Mouse (Mus musculus): Measurements from ENCODE around the gene Fosl1. TPM values are rescaled to one million over a fixed set of nuclear protein-coding genes. Genes with fewer than 3 reads are reported as not detected.

Fosl1 gene
- polyA plus RNA-seq, 1 experiment from 2014 or later, result 0.54 TPM

DNA sequence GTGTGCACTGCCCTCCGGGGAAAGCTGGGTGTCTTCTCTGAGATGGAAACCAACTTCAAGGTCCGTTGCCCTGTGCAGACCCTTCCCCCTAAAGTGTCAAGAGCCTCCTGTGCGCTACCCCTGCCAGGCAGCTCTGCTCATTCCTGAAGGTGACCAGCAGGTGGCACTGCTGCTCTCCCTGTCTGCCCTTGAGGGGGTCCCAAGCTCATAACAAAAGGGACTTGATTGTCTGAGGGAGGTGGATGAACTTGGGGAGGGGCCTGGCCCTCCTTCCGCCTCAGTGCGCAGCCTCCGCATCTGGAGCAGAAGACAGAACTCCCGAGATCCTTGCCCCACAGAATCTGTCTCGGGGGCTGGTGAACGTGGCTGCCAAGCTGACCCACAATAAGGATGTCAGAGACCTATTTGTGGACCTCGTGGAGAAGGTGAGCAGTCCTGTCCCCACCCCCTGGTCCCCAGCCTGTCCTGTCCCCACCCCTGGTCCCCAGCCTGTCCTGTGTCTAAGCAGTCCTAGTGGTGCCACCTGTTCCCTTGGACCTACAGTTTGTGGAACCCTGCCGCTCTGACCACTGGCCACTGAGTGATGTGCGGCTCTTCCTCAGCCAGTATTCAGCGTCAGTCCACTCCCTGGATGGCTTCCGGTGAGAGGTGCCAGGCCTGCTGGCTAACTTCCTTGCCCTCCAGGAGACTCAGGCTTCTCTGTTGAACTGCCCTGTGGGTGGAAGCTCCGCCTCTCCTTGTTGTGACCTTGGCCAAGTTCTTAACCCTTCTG, 16.6 kb downstream of the Fosl1 start:
- peaks cover 19% of the 10 kb centered on the region for H3K4me1 ChIP-seq (ENCODE audit: insufficient read depth, low read length)
- WGBS, result 36% methylated on average over 15 of the region's 15 CpGs
- peak overlapping the region; percentile 37 for H3K9ac ChIP-seq (replicated peaks; ENCODE audit: low read length)
- peaks cover 50% of the 10 kb centered on the region for H3K36me3 ChIP-seq (ENCODE audit: insufficient read depth, low read length)
- H3K9me3 ChIP-seq (ENCODE audit: low read length), result no peaks in the 10 kb centered on the region
- H3K4me3 ChIP-seq (ENCODE audit: low read length), result peak overlapping the region; percentile 25
- peak; percentile 55 for ATAC-seq (ENCODE audit: low FRiP score, low TSS enrichment)
- H3K4me2 ChIP-seq (replicated peaks; ENCODE audit: low read depth, low read length), result peak overlapping the region; percentile 43
- peak overlapping the region; percentile 64 for H3K27ac ChIP-seq (ENCODE audit: low read length)
- no peaks in the 10 kb centered on the region for H3K27me3 ChIP-seq (ENCODE audit: insufficient read depth, low read length)

DNA sequence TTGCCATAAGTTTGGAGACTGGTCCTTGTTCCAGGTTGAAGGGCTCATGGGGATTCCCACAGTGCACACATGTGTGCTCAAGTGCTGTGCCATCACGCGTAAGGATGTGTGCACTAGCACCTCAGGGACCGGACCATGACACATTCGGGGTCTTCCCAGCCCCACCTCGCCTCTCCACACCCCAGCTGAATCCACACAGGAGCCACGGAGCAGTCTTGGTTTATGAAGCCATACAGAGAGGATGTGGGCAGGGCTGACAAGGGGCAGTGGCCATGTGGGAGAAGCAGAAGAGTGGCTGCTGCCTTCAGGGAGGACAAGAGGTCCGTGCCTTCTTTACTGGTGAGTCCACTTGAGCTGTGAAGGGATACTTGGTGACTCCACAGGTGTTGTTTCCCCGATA, 17.7 kb downstream of the Fosl1 start:
- 93% methylated on average over 8 of the region's 8 CpGs for WGBS
- ATAC-seq (ENCODE audit: low FRiP score, low TSS enrichment), result no peak
- H3K36me3 ChIP-seq (ENCODE audit: insufficient read depth, low read length), result peaks cover 50% of the 10 kb centered on the region

DNA sequence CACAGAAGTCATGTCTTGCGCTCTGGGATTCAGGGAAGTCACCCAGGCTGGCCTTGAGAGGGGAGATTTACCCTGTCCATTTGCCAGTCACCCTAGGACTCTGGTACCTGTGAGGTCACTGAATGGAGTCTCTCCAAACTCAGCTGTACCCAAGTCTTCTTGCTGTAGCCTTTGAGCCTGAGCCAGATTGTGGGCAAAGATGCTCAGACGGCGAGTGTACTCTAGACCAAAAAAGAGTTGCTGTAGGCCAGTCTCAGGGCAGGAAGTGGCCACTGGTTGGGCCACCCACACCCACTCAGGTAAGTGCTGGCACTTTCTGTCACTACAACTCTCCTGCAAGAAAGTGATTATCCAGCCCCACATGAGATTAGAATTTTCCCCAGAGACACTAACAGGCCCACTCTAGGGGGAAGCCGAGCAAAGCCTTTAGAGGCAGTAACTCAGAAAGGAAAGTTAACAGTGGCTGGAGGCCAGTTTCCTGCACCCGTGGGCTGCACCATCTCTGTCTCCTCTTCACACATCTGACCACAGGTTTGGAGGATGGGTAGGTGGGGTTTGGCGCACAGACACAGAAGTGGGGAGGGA, 19.7 kb downstream of the Fosl1 start:
- Histone ChIP-seq H3K4me2 (replicated peaks; ENCODE audit: low read depth, low read length) (no peak overlapping the region), H3K4me1 (ENCODE audit: insufficient read depth, low read length) (peaks cover 9% of the 10 kb centered on the region; the same call in 1 of the 2 replicates), H3K9ac (replicated peaks; ENCODE audit: low read length) (0 out of 2 replicates have a peak overlapping the region, but pooled peaks have one; percentile 10), H3K9me3 (ENCODE audit: low read length) (no peaks in the 10 kb centered on the region), H3K36me3 (ENCODE audit: insufficient read depth, low read length) (peaks cover 50% of the 10 kb centered on the region), H3K27me3 (ENCODE audit: insufficient read depth, low read length) (no peaks in the 10 kb centered on the region), H3K4me3 (ENCODE audit: low read length) (no peak overlapping the region), H3K27ac (ENCODE audit: low read length) (no peak overlapping the region)
- ATAC-seq (ENCODE audit: low FRiP score, low TSS enrichment), result no peak
- 93% methylated on average over 6 of the region's 6 CpGs for WGBS

More for the DNA sequence above, 17.7 kb downstream of the Fosl1 start:
- H3K4me2 ChIP-seq (replicated peaks; ENCODE audit: low read depth, low read length), result no peak overlapping the region
- H3K9me3 ChIP-seq (ENCODE audit: low read length), result no peaks in the 10 kb centered on the region
- H3K9ac ChIP-seq (replicated peaks; ENCODE audit: low read length), result no peak overlapping the region
- no peaks in the 10 kb centered on the region for H3K27me3 ChIP-seq (ENCODE audit: insufficient read depth, low read length)
- H3K4me3 ChIP-seq (ENCODE audit: low read length), result no peak overlapping the region
- no peak overlapping the region for H3K27ac ChIP-seq (ENCODE audit: low read length)
- H3K4me1 ChIP-seq (ENCODE audit: insufficient read depth, low read length), result peaks cover 16% of the 10 kb centered on the region

DNA sequence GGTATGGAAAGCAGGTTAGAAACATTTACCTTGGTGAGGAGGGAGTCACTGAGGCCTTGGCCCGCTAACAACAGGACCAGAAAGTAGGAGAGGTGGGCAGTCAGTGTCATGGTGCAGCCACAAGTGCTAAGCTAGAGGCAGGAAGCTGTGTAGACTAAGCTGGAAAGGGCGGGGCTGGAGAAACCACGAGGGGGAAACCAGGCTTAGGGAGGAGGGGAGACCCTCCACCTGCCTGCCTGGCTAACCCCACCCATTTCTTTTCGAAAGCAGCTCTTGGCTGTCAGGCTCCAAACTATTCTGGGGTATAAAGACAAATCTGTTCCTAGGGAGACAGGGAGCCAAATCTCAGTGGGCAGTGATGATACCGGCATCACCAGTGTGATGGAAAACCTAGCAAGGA, 21.0 kb downstream of the Fosl1 start, which contains the start of gene Ctsw:
Gene Ctsw, minus strand, starts transcription at position 134 of the 400 bp plus-strand sequence.
- Histone ChIP-seq H3K9me3 (ENCODE audit: low read length) (no peaks in the 10 kb centered on the region), H3K9ac (replicated peaks; ENCODE audit: low read length) (no peak within 1 kb of the TSS), H3K4me1 (ENCODE audit: insufficient read depth, low read length) (peaks cover 11% of the 10 kb centered on the region; the same call in 1 of the 2 replicates), H3K27ac (ENCODE audit: low read length) (no peak within 1 kb of the TSS), H3K4me2 (replicated peaks; ENCODE audit: low read depth, low read length) (no peak within 1 kb of the TSS), H3K27me3 (ENCODE audit: insufficient read depth, low read length) (no peaks in the 10 kb centered on the region), H3K36me3 (ENCODE audit: insufficient read depth, low read length) (peaks cover 40% of the 10 kb centered on the region), H3K4me3 (ENCODE audit: low read length) (no peak within 1 kb of the TSS)
- 61% methylated on average over 5 of the region's 5 CpGs for WGBS
- ATAC-seq (ENCODE audit: low FRiP score, low TSS enrichment), result no peak

DNA sequence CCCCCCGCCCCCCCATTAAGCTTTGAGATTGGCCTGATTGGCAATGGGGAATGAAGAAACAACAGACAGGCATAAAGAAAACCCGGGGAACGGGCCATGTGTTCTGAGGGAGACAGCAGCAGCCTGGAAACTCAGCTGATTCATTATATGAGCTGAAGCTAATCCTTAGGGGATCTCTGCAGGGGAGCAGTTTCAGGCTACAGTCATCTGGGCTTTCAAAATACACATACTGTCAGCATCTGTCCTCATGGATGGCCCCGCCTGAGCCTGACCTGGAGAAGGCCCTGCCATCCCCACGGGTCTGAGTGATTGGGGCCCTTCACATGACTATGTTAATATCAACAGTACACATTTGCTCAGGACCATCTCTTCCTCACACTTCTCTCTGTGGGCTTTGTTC, 24.5 kb downstream of the Fosl1 start:
- Histone ChIP-seq H3K4me1 (ENCODE audit: insufficient read depth, low read length) (peaks cover 21% of the 10 kb centered on the region), H3K27me3 (ENCODE audit: insufficient read depth, low read length) (no peaks in the 10 kb centered on the region), H3K27ac (ENCODE audit: low read length) (no peak overlapping the region), H3K9me3 (ENCODE audit: low read length) (no peaks in the 10 kb centered on the region), H3K36me3 (ENCODE audit: insufficient read depth, low read length) (peaks cover 10% of the 10 kb centered on the region; the same call in 1 of the 2 replicates), H3K4me2 (replicated peaks; ENCODE audit: low read depth, low read length) (no peak overlapping the region), H3K4me3 (ENCODE audit: low read length) (no peak overlapping the region), H3K9ac (replicated peaks; ENCODE audit: low read length) (no peak overlapping the region)
- WGBS, result 60% methylated on average over 5 of the region's 5 CpGs
- no peak for ATAC-seq (ENCODE audit: low FRiP score, low TSS enrichment)

DNA sequence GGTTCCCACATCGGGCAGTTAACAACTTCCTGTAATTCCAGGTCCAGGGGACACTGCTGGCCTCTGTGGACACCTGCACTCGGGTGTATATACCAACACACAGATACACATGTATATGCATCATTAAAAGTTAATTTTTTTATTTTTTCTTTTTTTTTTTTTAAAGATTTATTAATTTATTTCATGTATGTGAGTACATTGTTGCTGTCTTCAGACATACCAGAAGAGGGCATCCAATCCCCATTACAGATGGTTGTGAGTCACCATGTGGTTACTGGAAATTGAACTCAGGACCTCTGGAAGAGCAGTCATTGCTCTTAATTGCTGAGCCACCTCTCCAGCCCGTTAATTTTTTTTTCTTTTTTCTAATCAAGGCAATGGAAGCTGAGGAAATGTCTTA, 25.5 kb downstream of the Fosl1 start:
- Histone ChIP-seq H3K4me3 (ENCODE audit: low read length) (no peak overlapping the region), H3K4me1 (ENCODE audit: insufficient read depth, low read length) (peaks cover 21% of the 10 kb centered on the region), H3K4me2 (replicated peaks; ENCODE audit: low read depth, low read length) (no peak overlapping the region), H3K27me3 (ENCODE audit: insufficient read depth, low read length) (no peaks in the 10 kb centered on the region), H3K9ac (replicated peaks; ENCODE audit: low read length) (no peak overlapping the region), H3K9me3 (ENCODE audit: low read length) (no peaks in the 10 kb centered on the region), H3K27ac (ENCODE audit: low read length) (no peak overlapping the region), H3K36me3 (ENCODE audit: insufficient read depth, low read length) (peaks cover 4% of the 10 kb centered on the region; the same call in 1 of the 2 replicates)
- WGBS, result 76% methylated on average over 3 of the region's 3 CpGs
- no peak for ATAC-seq (ENCODE audit: low FRiP score, low TSS enrichment)

DNA sequence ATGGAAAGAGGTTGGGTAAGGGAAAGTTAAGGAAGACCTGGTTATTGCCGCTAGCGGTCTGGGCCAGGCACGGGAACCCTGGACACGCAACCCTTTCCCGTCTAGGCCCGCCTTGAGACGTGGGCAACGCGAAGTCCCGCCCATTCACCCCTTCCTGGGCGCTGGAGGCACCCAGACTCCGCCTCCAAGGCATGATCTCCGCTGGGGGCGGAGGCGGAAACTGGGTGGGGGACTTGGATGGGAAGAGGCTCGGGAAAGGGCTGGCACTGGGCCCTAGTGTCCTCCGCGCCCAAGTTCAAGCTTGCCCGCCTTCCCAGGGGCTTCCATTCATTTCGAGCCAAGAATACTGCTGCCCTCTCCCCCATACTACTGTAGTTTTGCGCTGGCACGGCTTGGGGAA, 26.4 kb downstream of the Fosl1 start, which contains the start of gene Efemp2:
Gene Efemp2, plus strand, starts transcription at position 235 of the 400 bp plus-strand sequence.
- Histone ChIP-seq H3K9me3 (ENCODE audit: low read length) (no peaks in the 10 kb centered on the region), H3K9ac (replicated peaks; ENCODE audit: low read length) (peak within 1 kb of the TSS; percentile 86), H3K27me3 (ENCODE audit: insufficient read depth, low read length) (no peaks in the 10 kb centered on the region), H3K4me3 (ENCODE audit: low read length) (peak within 1 kb of the TSS; percentile 64), H3K27ac (ENCODE audit: low read length) (peak within 1 kb of the TSS; percentile 84), H3K36me3 (ENCODE audit: insufficient read depth, low read length) (peaks cover 8% of the 10 kb centered on the region), H3K4me2 (replicated peaks; ENCODE audit: low read depth, low read length) (peak within 1 kb of the TSS; percentile 66), H3K4me1 (ENCODE audit: insufficient read depth, low read length) (peaks cover 21% of the 10 kb centered on the region)
- peak; percentile 77 for ATAC-seq (ENCODE audit: low FRiP score, low TSS enrichment)
- whole genome bisulfite sequencing, result 2% methylated on average over 22 of the region's 22 CpGs

DNA sequence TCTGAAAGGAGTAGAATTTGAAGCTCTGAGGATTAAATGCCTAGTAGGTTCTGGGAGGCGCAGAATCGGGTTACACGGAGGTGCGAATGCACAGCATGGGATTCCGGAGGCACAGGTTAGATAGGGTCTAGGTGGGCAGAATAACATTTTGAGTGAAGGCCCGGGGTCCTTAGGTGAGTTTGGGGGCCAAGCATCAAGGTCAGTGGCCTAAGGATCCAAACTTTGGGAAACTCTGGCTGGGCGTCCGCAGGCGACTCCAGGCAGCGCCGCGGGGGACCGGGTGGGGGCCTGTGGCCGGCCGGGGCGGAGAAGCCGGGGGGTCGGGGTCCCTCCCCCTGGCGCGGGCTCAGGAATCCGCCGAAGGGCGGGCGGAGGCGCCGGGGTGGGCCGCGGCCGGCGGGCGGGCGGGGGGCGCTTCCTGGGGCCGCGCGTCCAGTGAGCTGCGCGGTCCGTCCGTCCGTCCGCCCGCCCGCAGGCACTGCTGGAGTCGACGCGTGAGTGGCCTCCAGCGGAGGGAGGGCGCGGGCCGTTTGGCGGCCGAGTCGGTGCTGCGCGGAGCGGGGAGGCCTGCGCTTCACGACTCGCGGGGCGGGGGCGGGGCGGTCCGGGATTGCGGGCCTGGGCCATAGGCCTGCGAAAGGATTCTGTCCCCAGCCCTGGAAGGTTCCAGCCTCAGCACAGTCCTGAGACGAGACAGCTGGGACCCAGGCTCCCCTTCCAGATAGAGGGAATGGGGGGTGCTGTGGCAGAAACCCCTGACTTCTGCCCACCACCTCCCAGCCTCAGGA, 27.1 kb downstream of the Fosl1 start:
- peak overlapping the region; percentile 64 for H3K4me3 ChIP-seq (ENCODE audit: low read length)
- no peaks in the 10 kb centered on the region for H3K27me3 ChIP-seq (ENCODE audit: insufficient read depth, low read length)
- H3K4me2 ChIP-seq (replicated peaks; ENCODE audit: low read depth, low read length), result peak overlapping the region; percentile 66
- H3K9ac ChIP-seq (replicated peaks; ENCODE audit: low read length), result peak overlapping the region; percentile 86
- H3K9me3 ChIP-seq (ENCODE audit: low read length), result no peaks in the 10 kb centered on the region
- peaks cover 21% of the 10 kb centered on the region for H3K4me1 ChIP-seq (ENCODE audit: insufficient read depth, low read length)
- H3K27ac ChIP-seq (ENCODE audit: low read length), result peak overlapping the region; percentile 84
- peak; percentile 70 for ATAC-seq (ENCODE audit: low FRiP score, low TSS enrichment)
- 1% methylated on average over 45 of the region's 68 CpGs for WGBS
- peaks cover 11% of the 10 kb centered on the region for H3K36me3 ChIP-seq (ENCODE audit: insufficient read depth, low read length)

DNA sequence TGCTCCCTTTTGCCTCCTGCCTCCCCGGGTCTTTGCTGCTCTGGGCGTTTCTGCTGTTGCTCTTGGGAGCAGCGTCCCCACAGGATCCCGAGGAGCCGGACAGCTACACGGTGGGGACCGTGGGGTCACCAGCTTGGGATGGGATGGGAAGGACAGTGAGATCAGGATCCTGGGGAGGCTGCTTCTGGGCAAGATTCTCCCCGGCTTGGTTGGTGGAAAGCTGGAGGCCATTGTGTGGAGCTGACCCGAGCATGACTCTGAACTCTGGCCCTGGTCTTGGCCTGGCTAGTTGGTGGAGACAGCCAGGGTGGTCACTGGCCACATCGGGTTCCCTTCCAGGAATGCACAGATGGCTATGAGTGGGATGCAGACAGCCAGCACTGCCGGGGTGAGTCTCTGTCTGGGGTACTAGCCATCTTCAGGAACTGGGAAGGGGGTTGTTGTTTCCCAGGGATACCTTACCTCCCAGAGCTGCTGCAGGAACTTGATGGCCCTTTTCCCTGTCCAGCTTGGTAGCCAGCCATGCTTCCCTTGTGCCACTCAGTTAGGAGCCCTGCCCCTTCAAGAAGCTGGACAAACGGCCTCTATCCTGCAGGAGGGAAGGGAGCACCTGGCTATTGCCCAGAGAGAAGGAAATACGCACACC, 27.8 kb downstream of the Fosl1 start:
- Histone ChIP-seq H3K9me3 (ENCODE audit: low read length) (no peaks in the 10 kb centered on the region), H3K27ac (ENCODE audit: low read length) (peak overlapping the region; percentile 84), H3K4me1 (ENCODE audit: insufficient read depth, low read length) (peaks cover 21% of the 10 kb centered on the region), H3K4me3 (ENCODE audit: low read length) (peak overlapping the region; percentile 64), H3K27me3 (ENCODE audit: insufficient read depth, low read length) (no peaks in the 10 kb centered on the region), H3K36me3 (ENCODE audit: insufficient read depth, low read length) (peaks cover 18% of the 10 kb centered on the region), H3K4me2 (replicated peaks; ENCODE audit: low read depth, low read length) (peak overlapping the region; percentile 66), H3K9ac (replicated peaks; ENCODE audit: low read length) (peak overlapping the region; percentile 86)
- 13% methylated on average over 13 of the region's 13 CpGs for WGBS
- ATAC-seq (ENCODE audit: low FRiP score, low TSS enrichment), result peak; percentile 13; the same call in 1 of the 2 replicates
